Mouse (Mus musculus): ENCODE results near the gene Ogg1. TPM values are rescaled to one million over a fixed set of nuclear protein-coding genes. Genes with fewer than 3 reads are reported as not detected.
"Not testable (repeated sequence)": the region's sequence is repeated elsewhere in the genome, so short reads cannot be mapped to it uniquely, and the experiment has no call there.

The Ogg1 gene
- total RNA-seq, 2 experiments from 2014 or later, result 3.9 to 5.2 TPM

GRCm38 (mm10) chr6:113301350-113301749, 25.4 kb upstream of the Ogg1 start:
- TF ChIP-seq CTCF (IDR thresholded peaks at IDR 0.05), result no peak
- Histone ChIP-seq H3K4me3 (no peak overlapping the region), H3K27ac (peak overlapping the region; percentile 89)
- DNase-seq, result no peak
- intact Hi-C loops (cut with DNase I), result loop anchor here (5.0 kb wide), 3 partner anchors 49 to 129 kb away; partner anchors contain the start of gene Mtmr14

GRCm38 (mm10) chr6:113302258-113302657, 24.5 kb upstream of the Ogg1 start:
- Histone ChIP-seq H3K4me3 (peak overlapping the region; percentile 22; the same call in 1 of the 2 replicates), H3K27ac (peak overlapping the region; percentile 89)
- peak; percentile 39 for DNase-seq
- intact Hi-C loops (cut with DNase I), result loop anchor here (5.0 kb wide), 3 partner anchors 50 to 130 kb away; partner anchors contain the start of gene Mtmr14
- TF ChIP-seq CTCF (IDR thresholded peaks at IDR 0.05), result peak; percentile 62

GRCm38 (mm10) chr6:113306322-113306985, 20.3 kb upstream of the Ogg1 start:
- Histone ChIP-seq H3K27ac (peak overlapping the region; percentile 100), H3K4me3 (peak overlapping the region; percentile 94)
- no peak for TF ChIP-seq CTCF (IDR thresholded peaks at IDR 0.05)
- intact Hi-C loops (cut with DNase I), result loop anchor here (5.0 kb wide), 1 partner anchor 269 kb away; no protein-coding TSS in a partner anchor
- DNase-seq, result peak; percentile 100

GRCm38 (mm10) chr6:113306986-113307349, 19.8 kb upstream of the Ogg1 start, which contains the start of gene Brpf1:
Gene Brpf1 (plus strand): TSS chr6:113307137.
- peak; percentile 19 for TF ChIP-seq CTCF (IDR thresholded peaks at IDR 0.05)
- no peak for DNase-seq
- intact Hi-C loops (cut with DNase I), result loop anchor here (5.0 kb wide), 1 partner anchor 270 kb away; no protein-coding TSS in a partner anchor

GRCm38 (mm10) chr6:113307481-113308121, 19.2 kb upstream of the Ogg1 start:
- no peak for TF ChIP-seq CTCF (IDR thresholded peaks at IDR 0.05)
- intact Hi-C loops (cut with DNase I), result loop anchor here (2.0 to 5.0 kb wide), 2 partner anchors 15 to 270 kb away; no protein-coding TSS in a partner anchor
- Histone ChIP-seq H3K27ac (peak overlapping the region; percentile 100), H3K4me3 (peak overlapping the region; percentile 94)
- peak; percentile 56 for DNase-seq

More at GRCm38 (mm10) chr6:113306986-113307349, 19.8 kb upstream of the Ogg1 start, which contains the start of gene Brpf1:
- Histone ChIP-seq H3K27ac (peak within 1 kb of the TSS; percentile 100), H3K4me3 (peak within 1 kb of the TSS; percentile 94)

GRCm38 (mm10) chr6:113308141-113308540, 18.6 kb upstream of the Ogg1 start:
- H3K27ac ChIP-seq, result peak overlapping the region; percentile 100
- peak; percentile 37 for DNase-seq
- peak; percentile 48 for TF ChIP-seq CTCF (IDR thresholded peaks at IDR 0.05)
- intact Hi-C loops (cut with DNase I), result loop anchor here (2.0 to 5.0 kb wide), 2 partner anchors 15 to 271 kb away; no protein-coding TSS in a partner anchor
- H3K4me3 ChIP-seq, result peak overlapping the region; percentile 94

- H3K27ac ChIP-seq, result no peak overlapping the region
- no peak overlapping the region for H3K4me3 ChIP-seq
- no peak for DNase-seq
- intact Hi-C loops (cut with DNase I), result no loop called here
- no peak for TF ChIP-seq CTCF (IDR thresholded peaks at IDR 0.05)
These were observed 10.8 kb upstream of the Ogg1 start for GRCm38 (mm10) chr6:113315972-113316371.

- H3K4me3 ChIP-seq, result no peak overlapping the region
- H3K27ac ChIP-seq, result no peak overlapping the region
- intact Hi-C loops (cut with DNase I), result loop anchor here (2.0 to 5.0 kb wide), 3 partner anchors 47 to 292 kb away; partner anchors contain the start of genes Setd5 and Tada3
- no peak for TF ChIP-seq CTCF (IDR thresholded peaks at IDR 0.05)
- DNase-seq, result no peak
These were observed 2.6 kb downstream of the Ogg1 start for GRCm38 (mm10) chr6:113329396-113329795.

GRCm38 (mm10) chr6:113330547-113330946, 3.8 kb downstream of the Ogg1 start:
- intact Hi-C loops (cut with DNase I), result no loop called here
- DNase-seq, result no peak
- TF ChIP-seq CTCF (IDR thresholded peaks at IDR 0.05), result no peak
- no peak overlapping the region for H3K27ac ChIP-seq
- no peak overlapping the region for H3K4me3 ChIP-seq

- H3K27ac ChIP-seq, result no peak overlapping the region
- H3K4me3 ChIP-seq, result no peak overlapping the region
- intact Hi-C loops (cut with DNase I), result no loop called here
- DNase-seq, result no peak
- TF ChIP-seq CTCF (IDR thresholded peaks at IDR 0.05), result no peak
These were observed 4.9 kb downstream of the Ogg1 start for GRCm38 (mm10) chr6:113331721-113332120.

- peak; percentile 1; the same call in 1 of the 2 replicates for TF ChIP-seq CTCF (IDR thresholded peaks at IDR 0.05)
- H3K4me3 ChIP-seq; DNase-seq; intact Hi-C loops (cut with DNase I): not testable (repeated sequence)
- H3K27ac ChIP-seq, result peak overlapping the region; percentile 20; the same call in 1 of the 2 replicates
These were observed 6.0 kb downstream of the Ogg1 start for GRCm38 (mm10) chr6:113332734-113333133.

- DNase-seq, result peak; percentile 54
- Histone ChIP-seq H3K4me3 (no peak overlapping the region), H3K27ac (peak overlapping the region; percentile 20; the same call in 1 of the 2 replicates)
- intact Hi-C loops (cut with DNase I), result no loop called here
- no peak for TF ChIP-seq CTCF (IDR thresholded peaks at IDR 0.05)
These were observed 6.6 kb downstream of the Ogg1 start for GRCm38 (mm10) chr6:113333137-113333950.
